Mouse (Mus musculus): ENCODE measurements around the gene Col28a1. TPM values are rescaled to one million over a fixed set of nuclear protein-coding genes. Genes with fewer than 3 reads are reported as not detected.

The Col28a1 gene
- polyA plus RNA-seq, 1 experiment from 2014 or later: 0.32 TPM

DNA sequence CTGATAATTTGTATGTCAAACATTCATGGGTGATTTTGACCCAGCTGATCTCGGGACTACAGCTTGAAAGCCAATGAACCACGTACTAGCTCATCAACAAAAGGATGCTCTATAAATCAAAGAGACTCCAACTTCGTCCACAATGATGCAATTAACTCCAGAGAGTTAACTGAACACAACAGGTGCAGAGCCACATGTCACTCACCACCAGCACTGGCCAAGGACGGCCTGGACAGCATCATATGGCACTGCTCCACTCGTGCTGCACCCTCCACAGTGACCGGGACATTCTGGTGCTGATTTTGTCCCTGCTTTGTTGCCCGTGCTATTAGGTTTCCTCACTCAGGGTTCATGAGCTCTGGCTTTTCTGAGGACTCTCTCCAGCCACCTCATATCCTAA is 107.6 kb downstream of the Col28a1 start:
- Histone ChIP-seq H3K9me3 (ENCODE audit: low read length) (no peaks in the 10 kb centered on the region), H3K36me3 (ENCODE audit: insufficient read depth, low read length) (no peaks in the 10 kb centered on the region), H3K4me3 (ENCODE audit: low read length) (no peak overlapping the region), H3K27ac (ENCODE audit: low read length) (no peak overlapping the region), H3K4me1 (ENCODE audit: insufficient read depth, low read length) (no peaks in the 10 kb centered on the region), H3K4me2 (replicated peaks; ENCODE audit: low read depth, low read length) (no peak overlapping the region), H3K9ac (replicated peaks; ENCODE audit: low read length) (no peak overlapping the region), H3K27me3 (ENCODE audit: insufficient read depth, low read length) (no peaks in the 10 kb centered on the region)
- no peak for ATAC-seq (ENCODE audit: low FRiP score, low TSS enrichment)
- WGBS: 47% methylated on average over 7 of the region's 7 CpGs

DNA sequence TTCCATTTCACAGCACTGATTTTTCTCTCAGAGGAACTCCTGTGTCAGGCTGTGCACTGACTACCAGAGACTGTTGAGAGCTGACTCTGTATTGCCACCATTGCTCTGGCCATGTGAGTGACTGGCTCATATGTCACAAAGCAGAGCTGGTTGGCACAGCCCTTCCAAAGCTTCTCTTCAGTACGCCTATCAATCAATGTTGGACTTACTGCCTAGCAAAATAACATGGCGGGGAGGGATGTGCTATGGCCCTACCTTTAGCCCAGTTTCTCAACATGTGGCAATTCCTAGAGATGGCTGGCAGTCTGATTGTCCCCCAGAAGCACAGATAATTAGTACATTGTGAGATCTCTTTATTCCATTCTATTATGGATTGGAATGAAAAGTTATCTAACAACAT is 109.2 kb downstream of the Col28a1 start:
- WGBS: 84% methylated on average over 2 of the region's 2 CpGs
- H3K36me3 ChIP-seq (ENCODE audit: insufficient read depth, low read length): no peaks in the 10 kb centered on the region
- ATAC-seq (ENCODE audit: low FRiP score, low TSS enrichment): no peak
- no peak overlapping the region for H3K27ac ChIP-seq (ENCODE audit: low read length)
- H3K4me2 ChIP-seq (replicated peaks; ENCODE audit: low read depth, low read length): no peak overlapping the region
- no peak overlapping the region for H3K4me3 ChIP-seq (ENCODE audit: low read length)
- no peak overlapping the region for H3K9ac ChIP-seq (replicated peaks; ENCODE audit: low read length)
- H3K4me1 ChIP-seq (ENCODE audit: insufficient read depth, low read length): no peaks in the 10 kb centered on the region
- H3K27me3 ChIP-seq (ENCODE audit: insufficient read depth, low read length): no peaks in the 10 kb centered on the region
- H3K9me3 ChIP-seq (ENCODE audit: low read length): no peaks in the 10 kb centered on the region

- Histone ChIP-seq H3K4me2 (replicated peaks; ENCODE audit: low read depth, low read length) (no peak overlapping the region), H3K9ac (replicated peaks; ENCODE audit: low read length) (no peak overlapping the region), H3K4me1 (ENCODE audit: insufficient read depth, low read length) (no peaks in the 10 kb centered on the region), H3K27ac (ENCODE audit: low read length) (no peak overlapping the region), H3K27me3 (ENCODE audit: insufficient read depth, low read length) (no peaks in the 10 kb centered on the region), H3K36me3 (ENCODE audit: insufficient read depth, low read length) (no peaks in the 10 kb centered on the region), H3K4me3 (ENCODE audit: low read length) (no peak overlapping the region), H3K9me3 (ENCODE audit: low read length) (no peaks in the 10 kb centered on the region)
- ATAC-seq (ENCODE audit: low FRiP score, low TSS enrichment): no peak
- 43% methylated on average over 5 of the region's 5 CpGs for WGBS
These were observed 114.8 kb downstream of the Col28a1 start for GRCm38 (mm10) chr6:8077572-8078146.

DNA sequence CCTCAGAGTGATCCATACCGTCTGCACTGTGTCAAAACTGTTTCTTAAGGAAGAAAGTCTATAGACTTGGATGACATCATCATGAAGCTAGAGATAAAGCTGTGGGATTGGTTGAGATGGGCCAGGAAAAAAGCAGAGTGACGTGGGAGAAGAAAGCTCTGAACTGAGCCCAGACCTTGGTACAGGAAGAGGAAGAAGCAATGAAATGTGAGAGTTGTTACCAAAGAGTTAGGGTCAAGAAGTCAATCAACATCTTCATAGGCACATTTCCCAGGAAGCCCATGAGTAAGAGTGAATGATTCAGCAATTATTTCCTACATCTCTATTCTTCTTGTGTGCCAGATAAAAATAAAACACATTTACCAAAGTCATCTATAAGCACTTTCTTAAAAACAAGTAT is 117.5 kb downstream of the Col28a1 start:
- no peak for ATAC-seq (ENCODE audit: low FRiP score, low TSS enrichment)
- H3K27me3 ChIP-seq (ENCODE audit: insufficient read depth, low read length): no peaks in the 10 kb centered on the region
- 63% methylated on average over 2 of the region's 2 CpGs for WGBS

GRCm38 (mm10) chr6:8068979-8069378 is 123.4 kb downstream of the Col28a1 start:
- ATAC-seq (ENCODE audit: low FRiP score, low TSS enrichment): no peak
- Histone ChIP-seq H3K9ac (replicated peaks; ENCODE audit: low read length) (no peak overlapping the region), H3K27ac (ENCODE audit: low read length) (no peak overlapping the region), H3K4me1 (ENCODE audit: insufficient read depth, low read length) (no peaks in the 10 kb centered on the region), H3K36me3 (ENCODE audit: insufficient read depth, low read length) (no peaks in the 10 kb centered on the region), H3K4me2 (replicated peaks; ENCODE audit: low read depth, low read length) (no peak overlapping the region), H3K27me3 (ENCODE audit: insufficient read depth, low read length) (no peaks in the 10 kb centered on the region), H3K4me3 (ENCODE audit: low read length) (no peak overlapping the region), H3K9me3 (ENCODE audit: low read length) (no peaks in the 10 kb centered on the region)
- WGBS: 91% methylated on average over 5 of the region's 5 CpGs

More for the DNA sequence above, 117.5 kb downstream of the Col28a1 start:
- H3K27ac ChIP-seq (ENCODE audit: low read length): no peak overlapping the region
- no peaks in the 10 kb centered on the region for H3K4me1 ChIP-seq (ENCODE audit: insufficient read depth, low read length)
- no peak overlapping the region for H3K9ac ChIP-seq (replicated peaks; ENCODE audit: low read length)
- H3K4me2 ChIP-seq (replicated peaks; ENCODE audit: low read depth, low read length): no peak overlapping the region
- H3K9me3 ChIP-seq (ENCODE audit: low read length): no peaks in the 10 kb centered on the region
- H3K4me3 ChIP-seq (ENCODE audit: low read length): no peak overlapping the region
- H3K36me3 ChIP-seq (ENCODE audit: insufficient read depth, low read length): no peaks in the 10 kb centered on the region

DNA sequence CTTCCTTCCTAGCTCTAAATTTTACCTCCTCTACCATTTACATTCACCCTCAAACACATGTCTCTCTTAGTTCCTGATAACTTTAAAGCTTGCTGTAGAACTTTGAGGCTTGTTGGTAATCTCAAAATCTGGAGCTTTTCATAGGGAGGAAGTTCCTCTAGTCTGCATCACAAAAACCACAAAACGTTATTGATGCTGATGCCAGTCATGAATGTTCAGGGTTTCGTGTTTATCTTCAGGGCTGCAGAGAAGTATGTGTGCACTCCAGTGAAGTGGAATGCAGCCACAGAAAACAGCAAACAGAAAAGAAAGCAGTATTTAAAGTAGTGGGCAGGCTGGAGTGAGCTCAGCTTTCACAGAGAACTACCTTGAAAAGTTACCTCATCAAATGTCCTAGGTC is 124.0 kb downstream of the Col28a1 start:
- no peak overlapping the region for H3K4me3 ChIP-seq (ENCODE audit: low read length)
- no peak overlapping the region for H3K27ac ChIP-seq (ENCODE audit: low read length)
- ATAC-seq (ENCODE audit: low FRiP score, low TSS enrichment): no peak
- H3K36me3 ChIP-seq (ENCODE audit: insufficient read depth, low read length): no peaks in the 10 kb centered on the region
- H3K27me3 ChIP-seq (ENCODE audit: insufficient read depth, low read length): no peaks in the 10 kb centered on the region
- H3K9ac ChIP-seq (replicated peaks; ENCODE audit: low read length): no peak overlapping the region
- WGBS: 65% methylated on average over 2 of the region's 2 CpGs
- H3K9me3 ChIP-seq (ENCODE audit: low read length): no peaks in the 10 kb centered on the region
- H3K4me2 ChIP-seq (replicated peaks; ENCODE audit: low read depth, low read length): no peak overlapping the region
- no peaks in the 10 kb centered on the region for H3K4me1 ChIP-seq (ENCODE audit: insufficient read depth, low read length)

DNA sequence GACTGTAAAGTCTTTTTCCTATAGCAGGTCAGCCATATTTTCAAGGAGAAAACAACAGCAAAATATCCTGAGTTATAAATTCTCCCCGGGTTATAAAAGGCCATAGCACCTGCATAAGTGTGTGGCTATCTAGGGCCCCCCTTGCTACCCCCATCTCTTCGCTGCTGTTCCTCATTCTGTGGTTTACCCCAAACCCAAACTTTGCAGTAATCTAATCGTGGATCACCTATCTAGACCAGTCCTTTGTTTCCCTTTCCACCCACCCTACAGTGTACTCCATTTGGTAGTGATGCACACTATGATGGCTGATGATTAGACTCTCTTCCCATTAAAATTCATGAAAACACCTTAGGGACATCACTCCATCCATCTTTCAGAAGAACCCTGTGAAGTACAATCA is 125.3 kb downstream of the Col28a1 start:
- H3K27ac ChIP-seq (ENCODE audit: low read length): no peak overlapping the region
- H3K36me3 ChIP-seq (ENCODE audit: insufficient read depth, low read length): no peaks in the 10 kb centered on the region

DNA sequence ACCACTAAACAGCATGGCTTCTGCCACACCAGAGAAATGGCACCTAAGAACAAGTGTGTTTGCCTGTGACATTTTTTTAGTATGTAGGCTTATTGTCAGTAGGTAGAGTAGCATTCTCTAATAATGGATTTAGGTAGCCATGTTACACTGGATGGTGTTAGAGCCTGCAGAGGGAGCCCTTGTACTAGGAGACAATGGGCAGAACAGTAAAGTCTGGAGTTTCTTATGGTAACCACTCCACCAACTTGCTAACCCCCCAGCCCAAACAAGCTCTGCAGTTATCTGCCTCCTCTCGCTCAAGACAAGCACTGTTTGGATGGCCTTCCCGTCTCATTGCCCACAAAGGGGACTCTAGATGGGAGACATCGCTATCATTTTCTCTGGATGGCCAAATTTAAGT is 126.2 kb downstream of the Col28a1 start:
- H3K4me3 ChIP-seq (ENCODE audit: low read length): no peak overlapping the region
- H3K27me3 ChIP-seq (ENCODE audit: insufficient read depth, low read length): no peaks in the 10 kb centered on the region
- H3K4me1 ChIP-seq (ENCODE audit: insufficient read depth, low read length): no peaks in the 10 kb centered on the region
- H3K27ac ChIP-seq (ENCODE audit: low read length): no peak overlapping the region
- H3K9ac ChIP-seq (replicated peaks; ENCODE audit: low read length): no peak overlapping the region
- no peaks in the 10 kb centered on the region for H3K36me3 ChIP-seq (ENCODE audit: insufficient read depth, low read length)
- ATAC-seq (ENCODE audit: low FRiP score, low TSS enrichment): no peak
- H3K4me2 ChIP-seq (replicated peaks; ENCODE audit: low read depth, low read length): no peak overlapping the region
- 58% methylated on average over 3 of the region's 3 CpGs for WGBS
- H3K9me3 ChIP-seq (ENCODE audit: low read length): no peaks in the 10 kb centered on the region

More for the DNA sequence above, 125.3 kb downstream of the Col28a1 start:
- ATAC-seq (ENCODE audit: low FRiP score, low TSS enrichment): no peak
- Histone ChIP-seq H3K9me3 (ENCODE audit: low read length) (no peaks in the 10 kb centered on the region), H3K4me3 (ENCODE audit: low read length) (no peak overlapping the region), H3K27me3 (ENCODE audit: insufficient read depth, low read length) (no peaks in the 10 kb centered on the region), H3K9ac (replicated peaks; ENCODE audit: low read length) (no peak overlapping the region), H3K4me2 (replicated peaks; ENCODE audit: low read depth, low read length) (no peak overlapping the region), H3K4me1 (ENCODE audit: insufficient read depth, low read length) (no peaks in the 10 kb centered on the region)
- 84% methylated on average over 3 of the region's 3 CpGs for WGBS

- no peak overlapping the region for H3K4me2 ChIP-seq (replicated peaks; ENCODE audit: low read depth, low read length)
- no peak overlapping the region for H3K9ac ChIP-seq (replicated peaks; ENCODE audit: low read length)
- 86% methylated on average over 7 of the region's 7 CpGs for WGBS
- H3K27ac ChIP-seq (ENCODE audit: low read length): no peak overlapping the region
- no peak overlapping the region for H3K4me3 ChIP-seq (ENCODE audit: low read length)
- no peak for ATAC-seq (ENCODE audit: low FRiP score, low TSS enrichment)
- no peaks in the 10 kb centered on the region for H3K4me1 ChIP-seq (ENCODE audit: insufficient read depth, low read length)
- H3K36me3 ChIP-seq (ENCODE audit: insufficient read depth, low read length): no peaks in the 10 kb centered on the region
- H3K27me3 ChIP-seq (ENCODE audit: insufficient read depth, low read length): no peaks in the 10 kb centered on the region
- no peaks in the 10 kb centered on the region for H3K9me3 ChIP-seq (ENCODE audit: low read length)
These were observed 133.2 kb downstream of the Col28a1 start for GRCm38 (mm10) chr6:8059199-8059598.

GRCm38 (mm10) chr6:8048216-8048615 is 144.2 kb downstream of the Col28a1 start:
- no peak overlapping the region for H3K4me3 ChIP-seq (ENCODE audit: low read length)
- H3K4me1 ChIP-seq (ENCODE audit: insufficient read depth, low read length): no peaks in the 10 kb centered on the region
- no peaks in the 10 kb centered on the region for H3K36me3 ChIP-seq (ENCODE audit: insufficient read depth, low read length)
- no peak for ATAC-seq (ENCODE audit: low FRiP score, low TSS enrichment)
- H3K27ac ChIP-seq (ENCODE audit: low read length): no peak overlapping the region
- 73% methylated on average over 2 of the region's 2 CpGs for WGBS
- no peaks in the 10 kb centered on the region for H3K27me3 ChIP-seq (ENCODE audit: insufficient read depth, low read length)
- no peak overlapping the region for H3K4me2 ChIP-seq (replicated peaks; ENCODE audit: low read depth, low read length)
- H3K9ac ChIP-seq (replicated peaks; ENCODE audit: low read length): no peak overlapping the region
- no peaks in the 10 kb centered on the region for H3K9me3 ChIP-seq (ENCODE audit: low read length)

All from kidney, embryonic 16.5 days (tissue).